Mouse (Mus musculus) stomach, postnatal 0 days (tissue): ENCODE results near the gene Clic5.
A peak's percentile ranks its signal among the peaks of the same experiment; 100 is the strongest.

Experiments
- CTCF ChIP-seq: IDR thresholded peaks from 2 replicates; pipeline ENCODE4 v1.5.1; 2016; ENCODE audit warnings: antibody characterized with exemption, low read depth, mild to moderate bottlenecking, moderate library complexity
- EP300 ChIP-seq: optimal IDR thresholded peaks from 2 replicates; pipeline ENCODE3; 2016; ENCODE audit warnings: antibody characterized with exemption

DNA sequence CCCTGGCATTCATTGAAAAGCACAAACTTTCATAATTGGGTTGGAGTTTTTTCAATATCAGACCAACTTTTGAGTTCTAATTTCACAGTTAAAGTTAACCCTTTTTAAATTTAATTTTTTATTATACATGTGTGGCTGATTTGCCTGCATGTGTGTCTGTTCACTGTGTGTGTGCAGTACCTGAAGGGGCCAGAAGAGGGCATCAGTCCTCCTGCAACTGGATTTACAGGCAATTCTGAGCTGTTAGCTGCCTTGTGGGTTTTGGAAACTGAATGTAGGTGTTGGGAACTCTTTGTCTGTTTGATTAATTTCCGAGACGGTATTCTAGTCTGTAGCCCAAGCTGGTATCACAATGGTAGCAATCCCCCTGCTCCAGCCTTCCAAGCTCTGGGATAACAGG is 52.4 kb downstream of the Clic5 start:
- TF ChIP-seq EP300 (no peak), CTCF (peak; percentile 57)
